Mouse (Mus musculus) lung, embryonic 16.5 days (tissue): ENCODE data around the gene Rfx5. TPM values are rescaled to one million over a fixed set of nuclear protein-coding genes. Genes with fewer than 3 reads are reported as not detected.
"Not testable (repeated sequence)": the region's sequence is repeated elsewhere in the genome, so short reads cannot be mapped to it uniquely, and the experiment has no call there.

Experiments used
- ATAC-seq: fragments of 200-750 bp; cut with Nextera tagmentation; 2 replicates; pipeline ENCODE4 v1.8.0; 2017; ENCODE audit warnings: low read depth, mild to moderate bottlenecking, moderate library complexity
- H3K27ac ChIP-seq: fragments of 300-500 bp; sonication (generic); 2 replicates; pipeline ENCODE4 v1.5.1; 2014; ENCODE audit warnings: mild to moderate bottlenecking, control low read depth, low read length
- H3K27me3 ChIP-seq: fragments of 300-500 bp; sonication (generic); 2 replicates; pipeline ENCODE4 v1.6.1; 2014; ENCODE audit warnings: low read depth, low read length, mixed read lengths; ENCODE audit not compliant: control insufficient read depth, insufficient read depth
- H3K36me3 ChIP-seq: fragments of 300-500 bp; sonication (generic); 2 replicates; pipeline ENCODE4 v1.6.1; 2014; ENCODE audit warnings: low read length; ENCODE audit not compliant: control insufficient read depth, insufficient read depth
- H3K4me1 ChIP-seq: fragments of 300-500 bp; sonication (generic); replicated peaks from 2 replicates; pipeline ENCODE4 v1.6.1; 2014; ENCODE audit warnings: low read length, mixed read lengths; ENCODE audit not compliant: control insufficient read depth, insufficient read depth
- H3K4me2 ChIP-seq: fragments of 300-500 bp; sonication (generic); 2 replicates; pipeline ENCODE4 v1.6.1; 2014; ENCODE audit warnings: low read depth, low read length, control low read depth
- H3K4me3 ChIP-seq: fragments of 300-500 bp; sonication (generic); 2 replicates; pipeline ENCODE4 v1.5.1; 2014; ENCODE audit warnings: mild to moderate bottlenecking, low read length, control low read depth
- H3K9ac ChIP-seq: fragments of 300-500 bp; sonication (generic); 2 replicates; pipeline ENCODE4 v1.6.1; 2014; ENCODE audit warnings: low read length, control low read depth
- H3K9me3 ChIP-seq: fragments of 300-500 bp; sonication (generic); 2 replicates; pipeline ENCODE4 v1.6.1; 2016; ENCODE audit warnings: low read length; ENCODE audit not compliant: control insufficient read depth
- WGBS: fragments of 180-500 bp; shearing (Covaris S2); extraction: QIAGEN DNeasy Blood & Tissue Kit; methylation state at CpG from one replicate; pipeline ENCODE4 v1.1.7; 2014; 5-methylcytosine and 5-hydroxymethylcytosine counted together
- polyA plus RNA-seq: library from polyadenylated mRNA; unstranded; fragments of >200 nt; fragmentation: Nextera tagmentation; extraction: Ambion mirVana; gene quantifications from 2 replicates; pipeline ENCODE4 v1.2.1, GENCODE M21; 2015

Gene Rfx5
- polyA plus RNA-seq, 1 experiment from 2014 or later: 10.0 TPM

- H3K9me3 ChIP-seq, H3K36me3 ChIP-seq, ATAC-seq, H3K27me3 ChIP-seq: not testable (repeated sequence)
- peak overlapping the region; percentile 62 for H3K4me2 ChIP-seq
- H3K27ac ChIP-seq: peak overlapping the region; percentile 98
- H3K4me1 ChIP-seq: peaks cover 12% of the 10 kb centered on the region
- peak overlapping the region; percentile 72 for H3K9ac ChIP-seq
- no CpG with 5 or more reads among the region's 2 CpGs for WGBS
- H3K4me3 ChIP-seq: peak overlapping the region; percentile 55
These were observed 20.3 kb upstream of the Rfx5 start for GRCm38 (mm10) chr3:94933604-94934003.

DNA sequence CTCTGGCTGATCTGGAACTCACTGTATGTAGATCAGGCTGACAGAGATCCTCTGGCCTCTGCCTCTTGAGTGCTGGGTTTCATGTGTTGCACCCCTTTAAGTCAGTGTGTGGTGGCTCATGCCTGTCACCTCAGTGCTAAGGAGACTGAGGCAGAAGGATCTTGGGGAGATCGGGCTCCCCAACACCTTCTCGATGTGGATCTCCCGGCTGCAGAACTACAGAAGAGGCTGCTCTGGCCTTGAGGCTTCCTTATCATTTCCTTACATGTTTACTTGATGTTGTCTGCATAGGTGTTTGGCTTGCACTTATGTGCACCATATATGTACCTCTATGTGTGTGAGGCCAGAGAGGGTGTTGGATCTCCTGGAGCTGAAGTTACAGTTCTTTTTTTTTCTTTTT lies 19.3 kb upstream of the Rfx5 start:
- 0 out of 2 replicates have a peak overlapping the region, but pooled peaks have one; percentile 6 for H3K4me3 ChIP-seq
- H3K36me3 ChIP-seq, H3K27me3 ChIP-seq, H3K9me3 ChIP-seq, ATAC-seq, H3K9ac ChIP-seq: not testable (repeated sequence)
- 91% methylated on average over 3 of the region's 3 CpGs for WGBS
- H3K27ac ChIP-seq: peak overlapping the region; percentile 55; the same call in 1 of the 2 replicates
- H3K4me2 ChIP-seq: peak overlapping the region; percentile 34
- peaks cover 12% of the 10 kb centered on the region for H3K4me1 ChIP-seq

DNA sequence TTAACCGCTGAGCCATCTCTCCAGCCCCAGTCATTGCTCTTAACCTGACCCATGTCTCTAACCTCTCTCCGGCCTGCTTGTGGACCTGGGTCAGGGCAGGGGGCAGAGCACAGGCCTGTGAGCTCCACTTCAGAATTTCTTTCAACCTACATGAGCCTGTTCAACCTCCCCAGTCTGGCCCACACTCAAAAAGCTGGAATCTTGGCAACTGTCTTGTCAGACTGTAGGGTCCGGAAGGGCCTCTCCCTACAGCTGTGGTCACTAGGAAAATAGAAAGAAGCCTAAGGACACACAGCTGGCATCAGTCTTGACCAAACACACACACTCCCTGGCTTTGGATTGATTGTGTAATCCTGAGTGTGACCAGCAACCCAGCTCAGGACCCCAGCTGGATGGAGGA lies 18.5 kb upstream of the Rfx5 start:
- H3K27ac ChIP-seq: peak overlapping the region; percentile 68
- WGBS: 59% methylated on average over 3 of the region's 3 CpGs
- ATAC-seq: peak; percentile 61

GRCm38 (mm10) chr3:94936147-94936546 lies 17.7 kb upstream of the Rfx5 start:
- not testable (repeated sequence) for ATAC-seq, H3K9me3 ChIP-seq, H3K4me3 ChIP-seq, H3K9ac ChIP-seq, H3K4me1 ChIP-seq, H3K36me3 ChIP-seq, H3K27me3 ChIP-seq
- 73% methylated on average over 4 of the region's 5 CpGs for WGBS
- Histone ChIP-seq H3K27ac (peak overlapping the region; percentile 68; the same call in 1 of the 2 replicates), H3K4me2 (peak overlapping the region; percentile 20; the same call in 1 of the 2 replicates)

More for the DNA sequence above, 18.5 kb upstream of the Rfx5 start:
- peak overlapping the region; percentile 10; the same call in 1 of the 2 replicates for H3K4me3 ChIP-seq
- H3K9me3 ChIP-seq, H3K36me3 ChIP-seq, H3K9ac ChIP-seq, H3K27me3 ChIP-seq: not testable (repeated sequence)
- peaks cover 12% of the 10 kb centered on the region for H3K4me1 ChIP-seq
- peak overlapping the region; percentile 20; the same call in 1 of the 2 replicates for H3K4me2 ChIP-seq

DNA sequence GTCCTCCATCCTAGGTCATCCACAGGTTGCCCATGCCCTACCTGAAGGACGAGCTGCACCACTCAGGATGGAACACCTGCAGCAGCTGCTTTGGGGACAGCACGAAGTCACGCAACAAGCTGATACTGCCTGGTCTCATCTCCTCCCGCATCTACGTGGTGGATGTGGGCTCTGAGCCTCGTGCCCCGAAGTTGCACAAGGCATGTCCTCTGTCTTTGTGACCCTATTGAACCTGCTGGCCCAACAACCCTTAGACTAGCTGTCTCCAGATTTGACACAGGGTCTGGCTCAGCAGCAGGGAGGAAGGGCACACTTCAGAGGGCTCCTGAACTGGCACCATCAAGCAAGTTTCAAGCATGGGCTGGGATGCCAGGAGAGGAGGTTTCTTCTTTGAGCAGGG lies 16.7 kb upstream of the Rfx5 start:
- 89% methylated on average over 6 of the region's 7 CpGs for WGBS

DNA sequence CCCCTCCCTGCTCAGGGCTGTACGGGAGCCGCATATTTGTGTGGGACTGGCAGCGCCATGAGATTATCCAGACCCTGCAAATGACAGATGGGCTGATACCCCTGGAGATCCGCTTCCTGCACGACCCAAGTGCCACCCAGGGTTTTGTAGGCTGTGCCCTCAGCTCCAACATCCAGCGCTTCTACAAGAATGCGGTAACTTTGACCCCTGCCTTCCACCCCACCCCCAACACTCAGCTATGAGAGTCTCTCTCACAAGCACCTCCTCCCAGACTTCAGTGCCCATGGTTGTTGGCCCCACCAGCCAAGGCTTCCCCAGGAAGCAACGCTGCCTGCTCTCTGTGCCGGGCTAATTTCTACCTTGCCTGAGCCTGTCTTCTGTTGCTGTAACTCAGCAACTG lies 13.8 kb upstream of the Rfx5 start:
- not testable (repeated sequence) for H3K27me3 ChIP-seq, H3K9me3 ChIP-seq, H3K9ac ChIP-seq, H3K36me3 ChIP-seq, H3K4me1 ChIP-seq, H3K27ac ChIP-seq, H3K4me2 ChIP-seq, ATAC-seq, H3K4me3 ChIP-seq
- 38% methylated on average over 9 of the region's 9 CpGs for WGBS

More for the DNA sequence above, 16.7 kb upstream of the Rfx5 start:
- H3K9me3 ChIP-seq, H3K4me2 ChIP-seq, H3K4me3 ChIP-seq, H3K4me1 ChIP-seq, H3K27me3 ChIP-seq, H3K36me3 ChIP-seq, H3K9ac ChIP-seq, H3K27ac ChIP-seq, ATAC-seq: not testable (repeated sequence)

DNA sequence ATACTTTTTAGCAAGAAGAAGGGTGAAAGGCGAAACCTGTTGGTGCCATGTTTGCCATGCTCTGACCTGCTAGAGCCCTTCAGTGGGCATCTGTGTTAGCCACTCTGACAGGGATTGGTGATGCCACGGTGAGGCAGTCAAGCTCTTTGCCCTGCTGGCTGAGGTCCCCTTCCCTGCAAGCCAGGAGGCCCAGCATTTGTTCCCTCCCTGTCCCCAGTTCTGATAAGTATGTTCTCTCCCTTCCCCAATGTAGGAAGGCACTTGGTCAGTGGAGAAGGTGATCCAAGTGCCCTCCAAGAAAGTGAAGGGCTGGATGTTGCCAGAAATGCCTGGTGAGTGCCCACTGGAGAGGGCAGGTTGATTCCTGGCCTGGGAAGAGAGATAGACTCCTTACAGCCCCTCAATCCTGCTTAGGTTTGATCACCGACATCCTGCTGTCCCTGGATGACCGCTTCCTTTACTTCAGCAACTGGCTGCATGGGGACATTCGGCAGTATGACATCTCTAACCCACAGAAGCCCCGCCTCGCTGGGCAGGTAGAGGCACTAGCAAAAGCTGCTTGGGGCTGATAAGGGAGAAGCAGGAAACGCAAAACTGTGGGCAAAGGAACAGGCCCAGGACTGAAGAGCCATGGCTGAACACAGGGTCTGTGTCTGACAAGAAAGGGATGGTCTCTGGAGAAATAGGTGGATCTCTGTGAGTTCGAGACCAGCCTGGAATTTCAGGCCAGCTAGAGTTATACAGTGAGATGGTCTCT lies 11.5 kb upstream of the Rfx5 start:
- H3K27me3 ChIP-seq, H3K9ac ChIP-seq, H3K36me3 ChIP-seq, H3K4me2 ChIP-seq, H3K27ac ChIP-seq, H3K4me1 ChIP-seq, H3K4me3 ChIP-seq, ATAC-seq, H3K9me3 ChIP-seq: not testable (repeated sequence)
- WGBS: 67% methylated on average over 8 of the region's 9 CpGs

DNA sequence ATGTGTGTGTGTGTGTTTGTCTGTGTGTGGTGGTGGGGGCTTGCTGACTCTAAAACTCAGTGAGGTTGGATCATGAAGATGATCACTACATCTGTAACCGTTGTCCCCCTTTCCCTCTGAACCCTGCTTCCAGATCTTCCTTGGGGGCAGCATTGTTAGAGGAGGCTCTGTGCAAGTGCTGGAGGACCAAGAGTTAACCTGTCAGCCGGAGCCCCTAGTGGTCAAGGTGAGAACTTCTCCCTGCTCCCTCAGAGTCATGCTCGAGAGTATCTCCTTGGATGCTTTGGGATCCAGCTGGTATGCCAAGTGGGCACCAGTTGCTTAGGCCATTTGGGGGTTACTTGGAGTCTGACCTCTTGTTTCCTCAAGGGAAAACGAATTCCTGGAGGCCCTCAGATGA lies 10.2 kb upstream of the Rfx5 start:
- 36% methylated on average over 3 of the region's 4 CpGs for WGBS
- H3K9me3 ChIP-seq, H3K4me2 ChIP-seq, H3K4me3 ChIP-seq, H3K27ac ChIP-seq, H3K36me3 ChIP-seq, H3K4me1 ChIP-seq, H3K9ac ChIP-seq, H3K27me3 ChIP-seq: not testable (repeated sequence)
- ATAC-seq: peak; percentile 30; the same call in 1 of the 2 replicates

- 64% methylated on average over 3 of the region's 3 CpGs for WGBS
- peaks cover 11% of the 10 kb centered on the region for H3K4me1 ChIP-seq
- H3K9ac ChIP-seq: no peak overlapping the region
- no peaks in the 10 kb centered on the region for H3K9me3 ChIP-seq
- ATAC-seq: no peak
- no peak overlapping the region for H3K4me3 ChIP-seq
- H3K27ac ChIP-seq: no peak overlapping the region
- no peaks in the 10 kb centered on the region for H3K36me3 ChIP-seq
- H3K27me3 ChIP-seq: no peaks in the 10 kb centered on the region
- H3K4me2 ChIP-seq: no peak overlapping the region
These were observed 5.7 kb upstream of the Rfx5 start for GRCm38 (mm10) chr3:94948066-94948614.
